Mouse (Mus musculus): ENCODE results near the gene Pkd1l1. TPM values are rescaled to one million over a fixed set of nuclear protein-coding genes. Genes with fewer than 3 reads are reported as not detected.
A peak's percentile ranks its signal among the peaks of the same experiment; 100 is the strongest.

Pkd1l1 gene
- polyA plus RNA-seq, 1 experiment = 0.45 TPM

DNA sequence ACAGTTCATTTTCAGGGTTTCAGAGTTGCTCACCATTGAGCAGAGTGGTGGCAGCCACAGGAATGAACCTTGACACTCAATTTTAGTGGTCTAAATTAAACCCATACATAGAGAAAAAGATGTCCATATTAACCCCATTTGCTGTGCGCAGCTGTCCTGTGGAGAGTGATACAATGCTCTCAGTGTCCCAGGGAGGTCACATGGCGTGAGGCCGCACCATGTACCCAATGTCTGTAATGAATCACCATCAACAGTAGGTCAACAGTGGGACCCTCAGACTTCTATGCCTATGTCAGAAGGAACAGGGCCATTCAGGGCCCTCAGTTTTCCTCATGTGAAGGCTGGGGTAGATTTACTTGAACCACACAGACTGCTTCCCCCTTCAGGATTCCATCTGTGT is 143.5 kb downstream of the Pkd1l1 start:
- H3K4me3 ChIP-seq (replicated peaks; ENCODE audit: control insufficient read depth, low read depth, low read length) = no peak overlapping the region
- no peak overlapping the region for H3K27ac ChIP-seq (ENCODE audit: control insufficient read depth, insufficient read depth, low read depth, low read length, poor library complexity)
- 91% methylated on average over 3 of the region's 3 CpGs for WGBS
- no peak for TF ChIP-seq CTCF (IDR thresholded peaks at IDR 0.05; ENCODE audit: control insufficient read depth, insufficient read depth, low read length)
- H3K4me1 ChIP-seq (ENCODE audit: control insufficient read depth, insufficient read depth, low read length) = peaks cover 2% of the 10 kb centered on the region

DNA sequence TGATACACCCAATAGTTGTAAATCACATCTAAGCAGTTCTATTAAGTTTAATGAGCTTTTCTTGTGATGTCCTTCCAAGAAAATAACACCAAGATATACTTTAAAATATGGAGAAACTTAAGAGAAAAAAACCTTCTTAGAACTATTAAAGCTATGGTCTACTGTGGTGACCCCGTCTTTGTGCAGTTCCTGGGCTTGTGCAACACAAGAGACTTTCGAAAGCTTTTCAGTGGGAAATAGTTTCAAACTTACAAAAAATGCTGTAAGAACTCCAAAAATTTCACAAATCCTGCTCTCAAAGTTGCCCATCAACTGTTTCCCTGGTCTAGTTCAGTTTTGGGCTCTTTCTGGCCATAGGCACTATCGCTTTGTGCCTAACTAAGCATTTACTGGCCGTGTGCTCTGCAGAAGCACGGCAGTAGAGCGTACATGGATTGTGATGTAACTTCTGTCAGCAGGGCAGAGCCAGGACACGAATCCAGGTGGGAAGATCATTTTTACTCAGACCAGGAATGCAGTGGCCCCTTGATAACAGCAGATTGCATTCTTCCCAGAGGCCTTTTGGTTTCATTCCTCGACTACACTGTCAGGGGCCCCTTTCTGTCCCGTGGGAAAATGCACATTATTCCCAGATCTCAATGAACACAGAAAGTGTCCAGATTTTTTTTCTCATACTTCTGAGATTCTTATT is 144.1 kb downstream of the Pkd1l1 start:
- TF ChIP-seq POLR2A (IDR thresholded peaks at IDR 0.05; ENCODE audit: borderline replicate concordance, control insufficient read depth, low read depth, low read length) (no peak), CTCF (IDR thresholded peaks at IDR 0.05; ENCODE audit: control insufficient read depth, insufficient read depth, low read length) (no peak)
- peaks cover 2% of the 10 kb centered on the region for H3K4me1 ChIP-seq (ENCODE audit: control insufficient read depth, insufficient read depth, low read length)
- H3K4me3 ChIP-seq (replicated peaks; ENCODE audit: control insufficient read depth, low read depth, low read length) = no peak overlapping the region
- H3K27ac ChIP-seq (ENCODE audit: control insufficient read depth, insufficient read depth, low read depth, low read length, poor library complexity) = 0 out of 2 replicates have a peak overlapping the region, but pooled peaks have one; percentile 38
- 51% methylated on average over 9 of the region's 9 CpGs for WGBS

DNA sequence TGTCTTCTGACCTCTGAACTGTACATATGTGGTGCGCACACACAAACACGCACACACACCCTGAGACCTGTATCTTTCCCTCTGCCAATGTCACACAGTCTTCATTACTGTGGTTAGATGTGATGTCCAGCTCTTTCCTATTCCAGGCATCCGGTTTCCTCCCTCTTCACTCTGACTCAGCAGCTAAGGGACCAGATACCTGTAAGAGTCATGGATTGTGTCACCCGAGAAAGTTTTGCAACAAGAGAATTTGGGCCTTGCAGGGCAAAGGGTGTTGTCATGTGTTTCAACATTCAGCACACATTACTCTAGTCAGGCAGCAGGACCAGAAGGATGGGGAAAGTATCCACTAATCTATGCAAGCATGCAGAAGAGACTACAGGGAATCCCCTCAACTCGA is 146.5 kb downstream of the Pkd1l1 start:
- WGBS = 43% methylated on average over 5 of the region's 5 CpGs
- H3K4me1 ChIP-seq (ENCODE audit: control insufficient read depth, insufficient read depth, low read length) = peaks cover 2% of the 10 kb centered on the region
- no peak for TF ChIP-seq CTCF (IDR thresholded peaks at IDR 0.05; ENCODE audit: control insufficient read depth, insufficient read depth, low read length)
- TF ChIP-seq POLR2A (IDR thresholded peaks at IDR 0.05; ENCODE audit: borderline replicate concordance, control insufficient read depth, low read depth, low read length) = no peak
- H3K27ac ChIP-seq (ENCODE audit: control insufficient read depth, insufficient read depth, low read depth, low read length, poor library complexity) = no peak overlapping the region
- no peak overlapping the region for H3K4me3 ChIP-seq (replicated peaks; ENCODE audit: control insufficient read depth, low read depth, low read length)

DNA sequence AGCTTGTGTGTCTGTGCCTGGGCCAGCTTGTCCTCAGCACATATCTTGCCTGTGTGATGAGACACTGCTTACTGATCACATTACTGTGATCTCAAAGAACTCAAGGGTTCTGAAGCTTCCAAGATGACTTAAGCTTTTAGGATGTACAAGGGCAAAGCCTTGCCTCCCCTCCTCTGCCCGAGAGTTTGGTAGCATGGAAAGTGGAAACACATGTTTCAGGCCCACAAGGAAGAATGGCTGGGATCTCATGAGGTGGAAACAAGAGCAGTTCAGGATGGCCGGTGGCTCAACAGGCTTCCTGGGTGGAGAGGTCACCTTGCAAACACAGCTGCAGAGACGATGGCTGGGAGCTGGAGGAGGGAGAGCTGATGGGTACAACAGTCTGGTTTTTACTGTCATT is 147.0 kb downstream of the Pkd1l1 start:
- 64% methylated on average over 3 of the region's 3 CpGs for WGBS

DNA sequence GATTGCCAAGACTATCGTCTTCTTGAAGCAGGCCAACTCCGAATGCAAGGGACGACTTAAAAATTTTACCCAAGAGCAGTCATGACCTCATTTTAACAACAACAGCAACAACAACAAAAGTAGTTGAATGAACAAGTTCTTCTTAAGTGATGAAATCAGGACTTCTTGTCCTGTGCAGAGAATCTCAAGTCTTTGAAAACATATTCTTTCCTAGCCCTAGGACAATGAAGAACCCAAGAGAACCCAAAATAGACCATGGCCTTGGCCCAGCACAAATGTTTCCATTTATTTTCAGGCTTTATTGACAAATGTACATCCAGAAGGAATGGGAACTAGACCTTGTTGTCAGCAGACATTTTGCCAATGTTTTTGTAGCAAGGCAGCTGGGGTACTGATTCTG is 147.7 kb downstream of the Pkd1l1 start:
- H3K27ac ChIP-seq (ENCODE audit: control insufficient read depth, insufficient read depth, low read depth, low read length, poor library complexity) = no peak overlapping the region
- peaks cover 2% of the 10 kb centered on the region for H3K4me1 ChIP-seq (ENCODE audit: control insufficient read depth, insufficient read depth, low read length)
- WGBS = 92% methylated on average over 3 of the region's 3 CpGs
- no peak overlapping the region for H3K4me3 ChIP-seq (replicated peaks; ENCODE audit: control insufficient read depth, low read depth, low read length)
- TF ChIP-seq POLR2A (IDR thresholded peaks at IDR 0.05; ENCODE audit: borderline replicate concordance, control insufficient read depth, low read depth, low read length) (no peak), CTCF (IDR thresholded peaks at IDR 0.05; ENCODE audit: control insufficient read depth, insufficient read depth, low read length) (no peak)

More for the DNA sequence above, 147.0 kb downstream of the Pkd1l1 start:
- peaks cover 2% of the 10 kb centered on the region for H3K4me1 ChIP-seq (ENCODE audit: control insufficient read depth, insufficient read depth, low read length)
- H3K4me3 ChIP-seq (replicated peaks; ENCODE audit: control insufficient read depth, low read depth, low read length) = no peak overlapping the region
- TF ChIP-seq CTCF (IDR thresholded peaks at IDR 0.05; ENCODE audit: control insufficient read depth, insufficient read depth, low read length) (no peak), POLR2A (IDR thresholded peaks at IDR 0.05; ENCODE audit: borderline replicate concordance, control insufficient read depth, low read depth, low read length) (no peak)
- no peak overlapping the region for H3K27ac ChIP-seq (ENCODE audit: control insufficient read depth, insufficient read depth, low read depth, low read length, poor library complexity)

DNA sequence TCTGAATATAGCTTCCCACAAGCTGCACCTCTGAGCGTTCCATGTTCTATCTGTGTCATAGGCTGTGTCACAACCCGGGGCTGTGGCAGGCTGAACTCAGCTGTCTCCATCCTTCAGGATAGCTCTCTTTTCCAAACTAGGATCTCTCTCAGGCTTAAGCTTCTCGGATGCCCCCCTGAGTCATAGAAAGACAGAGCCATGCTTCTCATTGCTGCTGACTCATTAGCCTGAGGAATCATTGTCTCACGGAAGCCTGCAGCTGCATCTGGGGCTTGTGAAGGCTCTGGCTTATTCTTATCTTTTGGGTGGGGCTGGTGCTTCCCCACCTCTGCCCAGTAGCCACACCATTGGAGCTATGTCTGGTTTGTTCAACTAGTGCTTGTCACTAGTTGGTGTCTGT is 151.7 kb downstream of the Pkd1l1 start:
- TF ChIP-seq POLR2A (IDR thresholded peaks at IDR 0.05; ENCODE audit: borderline replicate concordance, control insufficient read depth, low read depth, low read length) (no peak), CTCF (IDR thresholded peaks at IDR 0.05; ENCODE audit: control insufficient read depth, insufficient read depth, low read length) (no peak)
- Histone ChIP-seq H3K4me1 (ENCODE audit: control insufficient read depth, insufficient read depth, low read length) (no peaks in the 10 kb centered on the region; the same call in none of the 2 replicates), H3K27ac (ENCODE audit: control insufficient read depth, insufficient read depth, low read depth, low read length, poor library complexity) (no peak overlapping the region), H3K4me3 (replicated peaks; ENCODE audit: control insufficient read depth, low read depth, low read length) (no peak overlapping the region)
- WGBS = 62% methylated on average over 4 of the region's 4 CpGs

DNA sequence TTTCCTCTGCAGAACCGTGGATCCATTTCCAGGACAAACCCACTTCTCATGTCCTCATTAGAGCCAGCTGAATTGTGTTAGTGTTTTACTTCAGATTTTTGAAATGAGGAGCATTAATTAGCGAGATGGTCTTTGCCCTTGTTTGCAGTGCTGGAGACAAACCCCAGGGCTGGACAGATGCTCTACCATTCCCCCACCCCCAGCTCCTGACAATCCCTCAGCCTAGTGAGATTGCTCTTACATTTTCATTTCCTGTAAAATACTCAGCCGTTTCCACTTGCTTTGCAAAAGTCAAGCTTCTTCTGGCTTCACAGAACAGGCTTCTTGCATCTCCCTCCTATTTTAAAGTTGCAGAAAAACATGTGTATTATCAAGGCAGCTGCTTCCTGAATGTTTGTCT is 155.7 kb downstream of the Pkd1l1 start:
- 47% methylated on average over 3 of the region's 3 CpGs for WGBS
- H3K27ac ChIP-seq (ENCODE audit: control insufficient read depth, insufficient read depth, low read depth, low read length, poor library complexity) = no peak overlapping the region
- TF ChIP-seq POLR2A (IDR thresholded peaks at IDR 0.05; ENCODE audit: borderline replicate concordance, control insufficient read depth, low read depth, low read length) (no peak), CTCF (IDR thresholded peaks at IDR 0.05; ENCODE audit: control insufficient read depth, insufficient read depth, low read length) (no peak)
- H3K4me1 ChIP-seq (ENCODE audit: control insufficient read depth, insufficient read depth, low read length) = no peaks in the 10 kb centered on the region; the same call in 1 of the 2 replicates
- no peak overlapping the region for H3K4me3 ChIP-seq (replicated peaks; ENCODE audit: control insufficient read depth, low read depth, low read length)

DNA sequence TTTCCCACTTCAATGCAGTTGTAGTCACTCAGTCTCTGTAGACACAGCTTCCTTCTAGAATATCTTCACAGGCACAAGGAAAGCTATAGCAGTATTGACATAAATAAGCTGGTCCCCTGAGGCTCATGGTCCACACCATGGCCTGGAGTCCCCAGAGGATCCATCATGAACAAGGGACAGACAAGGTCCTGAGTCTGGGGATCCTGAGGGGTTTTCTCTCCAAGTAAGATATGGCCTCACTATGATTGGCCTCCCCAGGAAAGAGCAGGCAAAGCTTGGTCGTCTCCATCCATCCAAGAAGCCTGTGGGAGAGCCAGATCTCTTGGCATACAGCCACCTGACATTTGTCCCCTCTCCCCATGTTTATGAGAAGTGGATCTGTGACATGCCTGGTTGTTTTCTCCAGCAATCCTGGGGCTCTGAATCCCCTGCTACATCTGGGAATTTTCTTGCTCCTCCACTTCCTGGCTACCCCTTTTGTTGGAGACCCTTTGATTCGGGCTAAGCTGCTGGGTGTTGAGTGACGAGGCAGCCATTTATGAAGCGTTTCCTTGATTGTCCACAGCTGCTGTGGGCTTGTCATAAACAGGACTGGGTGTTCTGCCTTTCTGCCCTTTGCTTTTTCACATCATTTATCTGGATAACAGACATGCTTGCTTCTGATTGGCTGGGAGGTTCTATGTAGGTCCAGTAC is 158.8 kb downstream of the Pkd1l1 start:
- H3K27ac ChIP-seq (ENCODE audit: control insufficient read depth, insufficient read depth, low read depth, low read length, poor library complexity) = no peak overlapping the region
- WGBS = 77% methylated on average over 4 of the region's 4 CpGs
- TF ChIP-seq POLR2A (IDR thresholded peaks at IDR 0.05; ENCODE audit: borderline replicate concordance, control insufficient read depth, low read depth, low read length) (no peak), CTCF (IDR thresholded peaks at IDR 0.05; ENCODE audit: control insufficient read depth, insufficient read depth, low read length) (no peak)
- H3K4me3 ChIP-seq (replicated peaks; ENCODE audit: control insufficient read depth, low read depth, low read length) = no peak overlapping the region
- H3K4me1 ChIP-seq (ENCODE audit: control insufficient read depth, insufficient read depth, low read length) = no peaks in the 10 kb centered on the region; the same call in 1 of the 2 replicates

Data from bone marrow, adult 2 months (tissue).